Mouse (Mus musculus) MEL (cell line): ENCODE results near the gene Zbtb7b.

Experiments
- CTCF ChIP-seq, 3 experiments: IDR thresholded peaks in 2 of 3; conservative IDR thresholded peaks in 1 of 3; 2 replicates each; pipeline ENCODE4 v1.5.1; 2011 to 2012; ENCODE audit warnings: low read length in 3 of 3, low read depth in 2 of 3, mild to moderate bottlenecking in 2 of 3, improper control_type of control experiment in 1 of 3, inconsistent platforms in 1 of 3, mixed read lengths in 1 of 3, moderate library complexity in 1 of 3; ENCODE audit not compliant: control insufficient read depth in 1 of 3, insufficient read depth in 1 of 3, poor library complexity in 1 of 3, severe bottlenecking in 1 of 3
- EP300 ChIP-seq, 2 experiments: IDR thresholded peaks; 2 replicates each; pipeline ENCODE4 v1.6.1; 2011; ENCODE audit warnings: improper control_type of control experiment in 2 of 2, low read length in 2 of 2, low read depth in 1 of 2, mild to moderate bottlenecking in 1 of 2
- GATA1 ChIP-seq: IDR thresholded peaks from 2 replicates; pipeline ENCODE4 v1.6.1; 2011; ENCODE audit warnings: low read depth, low read length, improper control_type of control experiment
- MAX ChIP-seq: IDR thresholded peaks from 2 replicates; pipeline ENCODE4 v1.6.1; 2011; ENCODE audit warnings: low read length, improper control_type of control experiment
- MEF2A ChIP-seq: IDR thresholded peaks from 2 replicates; pipeline ENCODE4 v1.6.1; 2014; ENCODE audit warnings: low read depth, mild to moderate bottlenecking, inconsistent platforms, low read length, improper control_type of control experiment; ENCODE audit not compliant: poor library complexity, insufficient replicate concordance, severe bottlenecking; ENCODE audit errors: extremely low read depth
- MYB ChIP-seq: IDR thresholded peaks from 2 replicates; pipeline ENCODE4 v1.6.1; 2011; ENCODE audit warnings: mild to moderate bottlenecking, low read depth, low read length, improper control_type of control experiment
- MYC ChIP-seq: IDR thresholded peaks from 2 replicates; pipeline ENCODE4 v1.6.1; 2011; ENCODE audit warnings: low read depth, mild to moderate bottlenecking, low read length, improper control_type of control experiment, moderate library complexity
- POLR2A ChIP-seq, 2 experiments: IDR thresholded peaks; 2 replicates each; pipeline ENCODE4 v1.6.1; 2011 to 2012; ENCODE audit warnings: low read length in 2 of 2, mild to moderate bottlenecking in 2 of 2, control low read depth in 1 of 2, improper control_type of control experiment in 1 of 2, low read depth in 1 of 2, moderate library complexity in 1 of 2; ENCODE audit not compliant: control insufficient read depth in 1 of 2, insufficient read depth in 1 of 2, poor library complexity in 1 of 2
- USF1 ChIP-seq: IDR thresholded peaks from 2 replicates; pipeline ENCODE4 v1.6.1; 2014; ENCODE audit warnings: low read depth, mild to moderate bottlenecking, inconsistent platforms, low read length, improper control_type of control experiment, moderate library complexity
- ZNF384 ChIP-seq: IDR thresholded peaks from 2 replicates; pipeline ENCODE4 v1.6.1; 2012; ENCODE audit warnings: low read depth, mild to moderate bottlenecking, inconsistent platforms, low read length, improper control_type of control experiment

DNA sequence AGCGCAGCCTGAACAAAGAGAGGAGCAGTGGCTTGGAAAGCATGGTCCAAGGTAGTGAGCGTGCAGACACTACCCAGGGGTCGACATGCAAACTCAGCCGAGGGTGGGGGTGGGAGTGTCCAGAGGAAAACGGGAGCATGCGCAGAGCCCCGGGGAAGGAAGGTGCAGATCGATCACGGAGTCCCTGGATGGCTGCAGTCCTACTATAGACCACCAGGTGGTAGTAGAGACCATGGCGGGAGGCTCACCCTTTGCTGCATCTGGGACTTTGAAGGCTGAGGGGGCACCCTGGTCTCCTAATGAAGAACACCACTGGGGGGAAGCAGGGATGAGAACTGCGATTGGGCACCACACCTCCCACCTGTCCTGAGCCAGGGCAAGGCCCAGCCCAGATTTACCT, 54.1 kb downstream of the Zbtb7b start:
- no peak for TF ChIP-seq POLR2A (IDR thresholded peaks at IDR 0.05; ENCODE audit: control insufficient read depth in 1 of 2, insufficient read depth in 1 of 2, low read depth in 1 of 2, low read length in 2 of 2, poor library complexity in 1 of 2)
- no peak for TF ChIP-seq ZNF384
- TF ChIP-seq MYC: no peak
- TF ChIP-seq CTCF (IDR thresholded peaks at IDR 0.05 in 2 of 3, conservative IDR thresholded peaks at IDR 0.05 in 1 of 3; ENCODE audit: control insufficient read depth in 1 of 3, insufficient read depth in 1 of 3, low read depth in 2 of 3, low read length in 3 of 3, poor library complexity in 1 of 3, severe bottlenecking in 1 of 3): peak; percentile 95 to 99 (median 97)
- no peak for TF ChIP-seq MEF2A
- TF ChIP-seq MAX: no peak
- no peak for TF ChIP-seq MYB
- no peak for TF ChIP-seq EP300 (IDR thresholded peaks at IDR 0.05; ENCODE audit: low read depth in 1 of 2, low read length in 2 of 2)
- 0 out of 2 replicates have a peak, but pooled peaks have one; percentile 13 for TF ChIP-seq USF1
- TF ChIP-seq GATA1: no peak
